Mouse (Mus musculus): ENCODE measurements around the gene Trpv4. TPM values are rescaled to one million over a fixed set of nuclear protein-coding genes. Genes with fewer than 3 reads are reported as not detected.

The Trpv4 gene
- polyA plus RNA-seq, 1 experiment from 2014 or later = 0.53 TPM

GRCm38 (mm10) chr5:114604781-114605290 lies 53.4 kb downstream of the Trpv4 start:
- H3K4me3 ChIP-seq (ENCODE audit: low read depth, low read length) = no peak overlapping the region
- H3K9me3 ChIP-seq (replicated peaks; ENCODE audit: control insufficient read depth, low read length) = no peaks in the 10 kb centered on the region
- H3K36me3 ChIP-seq (ENCODE audit: control insufficient read depth, insufficient read depth) = no peaks in the 10 kb centered on the region
- H3K9ac ChIP-seq (ENCODE audit: low read depth, low read length) = no peak overlapping the region
- no peak overlapping the region for H3K27ac ChIP-seq (ENCODE audit: low read length)
- H3K4me1 ChIP-seq (ENCODE audit: control insufficient read depth, low read depth, low read length) = no peaks in the 10 kb centered on the region; the same call in 1 of the 2 replicates
- no peak overlapping the region for H3K4me2 ChIP-seq (ENCODE audit: low read depth, low read length)
- 35% methylated on average over 11 of the region's 11 CpGs for WGBS (ENCODE audit: insufficient replicate concordance)
- no peaks in the 10 kb centered on the region for H3K27me3 ChIP-seq (ENCODE audit: control insufficient read depth, insufficient read depth, low read depth, low read length)
- no peak for ATAC-seq (ENCODE audit: low read depth)

- Histone ChIP-seq H3K9ac (ENCODE audit: low read depth, low read length) (no peak overlapping the region), H3K4me3 (ENCODE audit: low read depth, low read length) (no peak overlapping the region), H3K4me1 (ENCODE audit: control insufficient read depth, low read depth, low read length) (no peaks in the 10 kb centered on the region; the same call in 1 of the 2 replicates), H3K27me3 (ENCODE audit: control insufficient read depth, insufficient read depth, low read depth, low read length) (no peaks in the 10 kb centered on the region), H3K27ac (ENCODE audit: low read length) (no peak overlapping the region), H3K4me2 (ENCODE audit: low read depth, low read length) (no peak overlapping the region), H3K9me3 (replicated peaks; ENCODE audit: control insufficient read depth, low read length) (no peaks in the 10 kb centered on the region), H3K36me3 (ENCODE audit: control insufficient read depth, insufficient read depth) (no peaks in the 10 kb centered on the region)
- 52% methylated on average over 5 of the region's 5 CpGs for WGBS (ENCODE audit: insufficient replicate concordance)
- no peak for ATAC-seq (ENCODE audit: low read depth)
Observed at GRCm38 (mm10) chr5:114603975-114604374, 54.2 kb downstream of the Trpv4 start.

- Histone ChIP-seq H3K9ac (ENCODE audit: low read depth, low read length) (no peak overlapping the region), H3K4me1 (ENCODE audit: control insufficient read depth, low read depth, low read length) (peaks cover 4% of the 10 kb centered on the region), H3K4me2 (ENCODE audit: low read depth, low read length) (no peak overlapping the region), H3K36me3 (ENCODE audit: control insufficient read depth, insufficient read depth) (no peaks in the 10 kb centered on the region), H3K27ac (ENCODE audit: low read length) (no peak overlapping the region), H3K9me3 (replicated peaks; ENCODE audit: control insufficient read depth, low read length) (no peaks in the 10 kb centered on the region), H3K27me3 (ENCODE audit: control insufficient read depth, insufficient read depth, low read depth, low read length) (no peaks in the 10 kb centered on the region), H3K4me3 (ENCODE audit: low read depth, low read length) (no peak overlapping the region)
- WGBS (ENCODE audit: insufficient replicate concordance) = 55% methylated on average over 8 of the region's 8 CpGs
- no peak for ATAC-seq (ENCODE audit: low read depth)
Observed at GRCm38 (mm10) chr5:114602012-114602411, 56.2 kb downstream of the Trpv4 start.

GRCm38 (mm10) chr5:114597652-114598051 lies 60.6 kb downstream of the Trpv4 start:
- no peak for ATAC-seq (ENCODE audit: low read depth)
- no peak overlapping the region for H3K4me2 ChIP-seq (ENCODE audit: low read depth, low read length)
- peak overlapping the region; percentile 13 for H3K27ac ChIP-seq (ENCODE audit: low read length)
- no peaks in the 10 kb centered on the region for H3K9me3 ChIP-seq (replicated peaks; ENCODE audit: control insufficient read depth, low read length)
- WGBS (ENCODE audit: insufficient replicate concordance) = 23% methylated on average over 6 of the region's 6 CpGs
- H3K4me1 ChIP-seq (ENCODE audit: control insufficient read depth, low read depth, low read length) = peaks cover 30% of the 10 kb centered on the region
- H3K36me3 ChIP-seq (ENCODE audit: control insufficient read depth, insufficient read depth) = no peaks in the 10 kb centered on the region
- no peak overlapping the region for H3K4me3 ChIP-seq (ENCODE audit: low read depth, low read length)
- no peak overlapping the region for H3K9ac ChIP-seq (ENCODE audit: low read depth, low read length)
- H3K27me3 ChIP-seq (ENCODE audit: control insufficient read depth, insufficient read depth, low read depth, low read length) = no peaks in the 10 kb centered on the region

- no peak overlapping the region for H3K9ac ChIP-seq (ENCODE audit: low read depth, low read length)
- ATAC-seq (ENCODE audit: low read depth) = no peak
- H3K4me1 ChIP-seq (ENCODE audit: control insufficient read depth, low read depth, low read length) = peaks cover 30% of the 10 kb centered on the region
- H3K4me3 ChIP-seq (ENCODE audit: low read depth, low read length) = no peak overlapping the region
- H3K27ac ChIP-seq (ENCODE audit: low read length) = peak overlapping the region; percentile 13
- WGBS (ENCODE audit: insufficient replicate concordance) = 41% methylated on average over 8 of the region's 8 CpGs
- peak overlapping the region; percentile 3; the same call in 1 of the 2 replicates for H3K4me2 ChIP-seq (ENCODE audit: low read depth, low read length)
- no peaks in the 10 kb centered on the region for H3K27me3 ChIP-seq (ENCODE audit: control insufficient read depth, insufficient read depth, low read depth, low read length)
- H3K9me3 ChIP-seq (replicated peaks; ENCODE audit: control insufficient read depth, low read length) = no peaks in the 10 kb centered on the region
- no peaks in the 10 kb centered on the region for H3K36me3 ChIP-seq (ENCODE audit: control insufficient read depth, insufficient read depth)
Observed at GRCm38 (mm10) chr5:114597222-114597621, 61.0 kb downstream of the Trpv4 start.

GRCm38 (mm10) chr5:114596604-114597003 lies 61.6 kb downstream of the Trpv4 start:
- H3K4me1 ChIP-seq (ENCODE audit: control insufficient read depth, low read depth, low read length) = peaks cover 31% of the 10 kb centered on the region
- no peak overlapping the region for H3K4me3 ChIP-seq (ENCODE audit: low read depth, low read length)
- H3K27me3 ChIP-seq (ENCODE audit: control insufficient read depth, insufficient read depth, low read depth, low read length) = no peaks in the 10 kb centered on the region
- 12% methylated on average over 10 of the region's 10 CpGs for WGBS (ENCODE audit: insufficient replicate concordance)
- H3K9me3 ChIP-seq (replicated peaks; ENCODE audit: control insufficient read depth, low read length) = no peaks in the 10 kb centered on the region
- no peaks in the 10 kb centered on the region for H3K36me3 ChIP-seq (ENCODE audit: control insufficient read depth, insufficient read depth)
- peak; percentile 70 for ATAC-seq (ENCODE audit: low read depth)
- H3K4me2 ChIP-seq (ENCODE audit: low read depth, low read length) = peak overlapping the region; percentile 3; the same call in 1 of the 2 replicates
- no peak overlapping the region for H3K9ac ChIP-seq (ENCODE audit: low read depth, low read length)
- peak overlapping the region; percentile 13 for H3K27ac ChIP-seq (ENCODE audit: low read length)

GRCm38 (mm10) chr5:114594741-114595241 lies 63.4 kb downstream of the Trpv4 start:
- ATAC-seq (ENCODE audit: low read depth) = peak; percentile 22; the same call in 1 of the 2 replicates
- Histone ChIP-seq H3K27ac (ENCODE audit: low read length) (peak overlapping the region; percentile 70), H3K4me3 (ENCODE audit: low read depth, low read length) (no peak overlapping the region), H3K4me2 (ENCODE audit: low read depth, low read length) (peak overlapping the region; percentile 36), H3K36me3 (ENCODE audit: control insufficient read depth, insufficient read depth) (no peaks in the 10 kb centered on the region), H3K27me3 (ENCODE audit: control insufficient read depth, insufficient read depth, low read depth, low read length) (no peaks in the 10 kb centered on the region), H3K9ac (ENCODE audit: low read depth, low read length) (no peak overlapping the region), H3K4me1 (ENCODE audit: control insufficient read depth, low read depth, low read length) (peaks cover 49% of the 10 kb centered on the region), H3K9me3 (replicated peaks; ENCODE audit: control insufficient read depth, low read length) (no peaks in the 10 kb centered on the region)
- 10% methylated on average over 15 of the region's 15 CpGs for WGBS (ENCODE audit: insufficient replicate concordance)

GRCm38 (mm10) chr5:114593949-114594348 lies 64.3 kb downstream of the Trpv4 start:
- Histone ChIP-seq H3K4me1 (ENCODE audit: control insufficient read depth, low read depth, low read length) (peaks cover 54% of the 10 kb centered on the region), H3K4me3 (ENCODE audit: low read depth, low read length) (no peak overlapping the region), H3K27me3 (ENCODE audit: control insufficient read depth, insufficient read depth, low read depth, low read length) (no peaks in the 10 kb centered on the region), H3K9ac (ENCODE audit: low read depth, low read length) (no peak overlapping the region), H3K27ac (ENCODE audit: low read length) (peak overlapping the region; percentile 70), H3K9me3 (replicated peaks; ENCODE audit: control insufficient read depth, low read length) (no peaks in the 10 kb centered on the region), H3K36me3 (ENCODE audit: control insufficient read depth, insufficient read depth) (no peaks in the 10 kb centered on the region), H3K4me2 (ENCODE audit: low read depth, low read length) (no peak overlapping the region)
- WGBS (ENCODE audit: insufficient replicate concordance) = 55% methylated on average over 5 of the region's 5 CpGs
- ATAC-seq (ENCODE audit: low read depth) = no peak

- H3K36me3 ChIP-seq (ENCODE audit: control insufficient read depth, insufficient read depth) = no peaks in the 10 kb centered on the region
- no peak overlapping the region for H3K27ac ChIP-seq (ENCODE audit: low read length)
- 58% methylated on average over 12 of the region's 12 CpGs for WGBS (ENCODE audit: insufficient replicate concordance)
- H3K4me1 ChIP-seq (ENCODE audit: control insufficient read depth, low read depth, low read length) = peaks cover 58% of the 10 kb centered on the region
- ATAC-seq (ENCODE audit: low read depth) = no peak
- H3K9ac ChIP-seq (ENCODE audit: low read depth, low read length) = no peak overlapping the region
- no peak overlapping the region for H3K4me3 ChIP-seq (ENCODE audit: low read depth, low read length)
- no peak overlapping the region for H3K4me2 ChIP-seq (ENCODE audit: low read depth, low read length)
- H3K27me3 ChIP-seq (ENCODE audit: control insufficient read depth, insufficient read depth, low read depth, low read length) = no peaks in the 10 kb centered on the region
- H3K9me3 ChIP-seq (replicated peaks; ENCODE audit: control insufficient read depth, low read length) = no peaks in the 10 kb centered on the region
Observed at GRCm38 (mm10) chr5:114593161-114593821, 64.9 kb downstream of the Trpv4 start.
